Mouse (Mus musculus): ENCODE results near the gene Nt5dc1.

GRCm38 (mm10) chr10:34449469-34449868, 31.1 kb upstream of the Nt5dc1 start:
- TF ChIP-seq CTCF (IDR thresholded peaks at IDR 0.05; ENCODE audit: extremely low read depth, insufficient read depth, insufficient read length, insufficient replicate concordance), result no peak
- no peak for TF ChIP-seq POLR2A (IDR thresholded peaks at IDR 0.05; ENCODE audit: low read depth, low read length)

Measured in spleen, adult 2 months (tissue).